Mouse (Mus musculus): Measurements from ENCODE around the gene Cdc40. TPM values are rescaled to one million over a fixed set of nuclear protein-coding genes. Genes with fewer than 3 reads are reported as not detected.

Cdc40 gene
- polyA plus RNA-seq, 1 experiment from 2014 or later = 13.0 TPM

- H3K27ac ChIP-seq = no peak overlapping the region
- H3K27me3 ChIP-seq = peaks cover 16% of the 10 kb centered on the region
- ATAC-seq (ENCODE audit: low read depth) (no peak), DNase-seq (no peak)
- 57% methylated on average over 4 of the region's 4 CpGs for WGBS (ENCODE audit: insufficient replicate concordance)
- no peaks in the 10 kb centered on the region for H3K9me3 ChIP-seq (replicated peaks)
- H3K4me1 ChIP-seq (replicated peaks) = peaks cover 5% of the 10 kb centered on the region
- no peak overlapping the region for H3K4me2 ChIP-seq
- H3K36me3 ChIP-seq = no peaks in the 10 kb centered on the region
- H3K9ac ChIP-seq = no peak overlapping the region
- no peak overlapping the region for H3K4me3 ChIP-seq (replicated peaks)
Measured at GRCm38 (mm10) chr10:40889146-40889545, 6.0 kb upstream of the Cdc40 start.

DNA sequence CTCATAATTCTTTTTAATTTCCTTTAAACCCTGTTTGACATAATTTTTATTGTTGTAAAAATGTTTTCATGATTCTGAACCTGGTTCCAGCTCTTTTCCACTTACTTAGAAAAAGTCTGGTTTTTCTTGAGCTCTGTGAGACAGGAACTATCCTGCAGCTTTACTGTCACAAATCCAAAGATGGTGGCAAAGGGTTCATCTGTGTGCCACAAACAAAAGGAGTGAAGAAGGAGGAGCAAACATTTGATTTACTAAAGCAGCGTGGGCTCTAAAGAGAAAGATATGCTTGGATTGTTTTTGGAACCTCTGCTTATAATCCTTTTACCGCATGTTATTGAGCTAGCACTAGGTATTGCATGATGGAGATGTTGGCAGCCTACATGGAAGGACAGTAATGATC is 4.2 kb upstream of the Cdc40 start:
- H3K36me3 ChIP-seq = no peaks in the 10 kb centered on the region
- H3K27ac ChIP-seq = no peak overlapping the region
- peaks cover 24% of the 10 kb centered on the region for H3K27me3 ChIP-seq
- no peak overlapping the region for H3K9ac ChIP-seq
- H3K4me2 ChIP-seq = no peak overlapping the region
- no peaks in the 10 kb centered on the region for H3K9me3 ChIP-seq (replicated peaks)
- H3K4me1 ChIP-seq (replicated peaks) = peaks cover 14% of the 10 kb centered on the region
- ATAC-seq (ENCODE audit: low read depth) (no peak), DNase-seq (no peak)
- H3K4me3 ChIP-seq (replicated peaks) = no peak overlapping the region
- 74% methylated on average over 2 of the region's 2 CpGs for WGBS (ENCODE audit: insufficient replicate concordance)

- ATAC-seq (ENCODE audit: low read depth) (no peak), DNase-seq (no peak)
- H3K27me3 ChIP-seq = peaks cover 24% of the 10 kb centered on the region
- H3K36me3 ChIP-seq = no peaks in the 10 kb centered on the region
- no peak overlapping the region for H3K4me3 ChIP-seq (replicated peaks)
- H3K27ac ChIP-seq = no peak overlapping the region
- no peak overlapping the region for H3K4me2 ChIP-seq
- no peaks in the 10 kb centered on the region for H3K9me3 ChIP-seq (replicated peaks)
- peaks cover 28% of the 10 kb centered on the region for H3K4me1 ChIP-seq (replicated peaks)
- 69% methylated on average over 7 of the region's 7 CpGs for WGBS (ENCODE audit: insufficient replicate concordance)
- no peak overlapping the region for H3K9ac ChIP-seq
Measured at GRCm38 (mm10) chr10:40885432-40885831, 2.3 kb upstream of the Cdc40 start.

- ATAC-seq (ENCODE audit: low read depth) = no peak
- no peak overlapping the region for H3K27ac ChIP-seq
- peak; percentile 22 for DNase-seq
Measured at GRCm38 (mm10) chr10:40884279-40884806, 1.2 kb upstream of the Cdc40 start.

DNA sequence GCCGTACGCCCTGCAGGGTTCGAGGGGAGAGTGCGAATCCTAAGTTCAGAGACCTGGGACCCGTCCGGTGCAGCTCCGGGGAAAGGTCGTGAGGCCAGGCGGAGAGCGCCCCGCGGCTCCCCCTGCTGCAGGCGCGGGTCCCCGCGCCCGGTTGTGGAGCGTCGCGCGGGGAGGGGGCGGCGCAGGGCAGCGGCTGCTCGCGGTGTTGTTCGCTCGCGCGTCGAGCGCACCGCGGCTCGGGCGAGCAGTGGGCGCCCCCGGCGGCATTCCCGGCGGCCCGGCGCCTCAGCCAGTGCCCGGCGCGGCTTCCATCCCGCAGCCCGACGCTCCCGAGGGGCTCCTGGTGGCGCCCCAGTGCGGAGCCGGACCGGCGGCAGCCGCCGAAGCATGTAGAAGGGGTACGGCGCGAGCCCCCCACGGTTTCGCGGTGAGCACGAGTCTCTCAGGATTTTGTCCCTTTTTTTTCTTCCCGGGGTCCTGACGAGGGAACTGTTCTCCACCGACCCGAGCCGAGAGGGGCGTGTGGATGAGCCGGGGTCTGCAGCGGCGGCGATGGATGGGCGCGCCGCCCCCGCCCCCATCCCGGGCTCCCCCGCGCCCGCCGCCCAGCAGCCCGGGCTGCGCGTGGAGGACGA is 650 bp upstream of the Cdc40 start:
- WGBS (ENCODE audit: insufficient replicate concordance) = under 1% methylated on average over 77 of the region's 87 CpGs
- ATAC-seq (ENCODE audit: low read depth) (peak; percentile 47), DNase-seq (no peak)
- Histone ChIP-seq H3K27me3 (peaks cover 24% of the 10 kb centered on the region), H3K4me2 (peak overlapping the region; percentile 98), H3K9me3 (replicated peaks) (no peaks in the 10 kb centered on the region), H3K4me1 (replicated peaks) (peaks cover 28% of the 10 kb centered on the region), H3K27ac (no peak overlapping the region), H3K9ac (peak overlapping the region; percentile 67), H3K4me3 (replicated peaks) (peak overlapping the region; percentile 84), H3K36me3 (peaks cover 3% of the 10 kb centered on the region; the same call in 1 of the 2 replicates)

More at GRCm38 (mm10) chr10:40884279-40884806, 1.2 kb upstream of the Cdc40 start:
- Histone ChIP-seq H3K4me1 (replicated peaks) (peaks cover 28% of the 10 kb centered on the region), H3K4me3 (replicated peaks) (peak overlapping the region; percentile 84), H3K9ac (peak overlapping the region; percentile 67), H3K27me3 (peaks cover 24% of the 10 kb centered on the region), H3K9me3 (replicated peaks) (no peaks in the 10 kb centered on the region), H3K36me3 (peaks cover 3% of the 10 kb centered on the region; the same call in 1 of the 2 replicates), H3K4me2 (peak overlapping the region; percentile 98)
- under 1% methylated on average over 40 of the region's 40 CpGs for WGBS (ENCODE audit: insufficient replicate concordance)

- Histone ChIP-seq H3K9ac (peak overlapping the region; percentile 89), H3K4me2 (peak overlapping the region; percentile 98), H3K4me1 (replicated peaks) (peaks cover 28% of the 10 kb centered on the region), H3K27me3 (peaks cover 21% of the 10 kb centered on the region), H3K36me3 (peaks cover 3% of the 10 kb centered on the region; the same call in 1 of the 2 replicates), H3K4me3 (replicated peaks) (peak overlapping the region; percentile 84), H3K9me3 (replicated peaks) (no peaks in the 10 kb centered on the region), H3K27ac (peak overlapping the region; percentile 81)
- no peak for DNase-seq
- no peak for ATAC-seq (ENCODE audit: low read depth)
- 9% methylated on average over 9 of the region's 9 CpGs for WGBS (ENCODE audit: insufficient replicate concordance)
Measured at GRCm38 (mm10) chr10:40882333-40882732, 778 bp downstream of the Cdc40 start.

DNA sequence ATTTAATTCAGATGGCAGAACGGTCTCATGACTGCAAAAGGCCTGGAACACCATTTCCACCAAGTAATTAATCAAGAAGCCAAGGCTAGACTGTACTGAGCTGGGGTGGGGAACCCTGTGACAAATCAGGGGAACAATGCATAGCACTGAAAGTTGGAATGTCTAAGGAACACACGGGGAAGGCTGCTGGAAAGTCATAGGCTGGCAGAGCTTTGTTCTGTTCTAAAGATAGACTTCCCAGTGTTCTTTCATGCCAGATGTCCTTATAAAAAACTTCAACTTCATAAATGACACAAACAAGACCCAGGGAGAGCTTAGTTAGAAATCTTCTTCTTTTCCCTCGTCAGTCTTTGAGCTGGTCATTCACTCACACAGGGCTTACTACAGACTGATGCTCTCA is 1.9 kb downstream of the Cdc40 start:
- 74% methylated on average over 3 of the region's 3 CpGs for WGBS (ENCODE audit: insufficient replicate concordance)
- H3K4me1 ChIP-seq (replicated peaks) = peaks cover 28% of the 10 kb centered on the region
- H3K4me3 ChIP-seq (replicated peaks) = peak overlapping the region; percentile 84
- peaks cover 3% of the 10 kb centered on the region; the same call in 1 of the 2 replicates for H3K36me3 ChIP-seq
- H3K27me3 ChIP-seq = peaks cover 21% of the 10 kb centered on the region
- H3K4me2 ChIP-seq = peak overlapping the region; percentile 98; the same call in 1 of the 2 replicates
- DNase-seq (no peak), ATAC-seq (ENCODE audit: low read depth) (no peak)
- no peak overlapping the region for H3K9ac ChIP-seq
- no peaks in the 10 kb centered on the region for H3K9me3 ChIP-seq (replicated peaks)
- H3K27ac ChIP-seq = no peak overlapping the region

GRCm38 (mm10) chr10:40879969-40880368 is 3.1 kb downstream of the Cdc40 start:
- ATAC-seq (ENCODE audit: low read depth) = no peak
- Histone ChIP-seq H3K36me3 (peaks cover 3% of the 10 kb centered on the region; the same call in 1 of the 2 replicates), H3K9ac (no peak overlapping the region), H3K27me3 (peaks cover 15% of the 10 kb centered on the region), H3K9me3 (replicated peaks) (no peaks in the 10 kb centered on the region), H3K27ac (no peak overlapping the region), H3K4me2 (no peak overlapping the region), H3K4me3 (replicated peaks) (no peak overlapping the region), H3K4me1 (replicated peaks) (peaks cover 28% of the 10 kb centered on the region)
- DNase-seq = no peak
- WGBS (ENCODE audit: insufficient replicate concordance) = 81% methylated on average over 9 of the region's 9 CpGs

- 66% methylated on average over 3 of the region's 3 CpGs for WGBS (ENCODE audit: insufficient replicate concordance)
- H3K9ac ChIP-seq = no peak overlapping the region
- peaks cover 3% of the 10 kb centered on the region; the same call in 1 of the 2 replicates for H3K36me3 ChIP-seq
- no peaks in the 10 kb centered on the region for H3K27me3 ChIP-seq
- no peak overlapping the region for H3K27ac ChIP-seq
- peaks cover 14% of the 10 kb centered on the region for H3K4me1 ChIP-seq (replicated peaks)
- ATAC-seq (ENCODE audit: low read depth) (no peak), DNase-seq (no peak)
- H3K4me2 ChIP-seq = no peak overlapping the region
- H3K9me3 ChIP-seq (replicated peaks) = no peaks in the 10 kb centered on the region
- H3K4me3 ChIP-seq (replicated peaks) = no peak overlapping the region
Measured at GRCm38 (mm10) chr10:40878246-40878645, 4.9 kb downstream of the Cdc40 start.

DNA sequence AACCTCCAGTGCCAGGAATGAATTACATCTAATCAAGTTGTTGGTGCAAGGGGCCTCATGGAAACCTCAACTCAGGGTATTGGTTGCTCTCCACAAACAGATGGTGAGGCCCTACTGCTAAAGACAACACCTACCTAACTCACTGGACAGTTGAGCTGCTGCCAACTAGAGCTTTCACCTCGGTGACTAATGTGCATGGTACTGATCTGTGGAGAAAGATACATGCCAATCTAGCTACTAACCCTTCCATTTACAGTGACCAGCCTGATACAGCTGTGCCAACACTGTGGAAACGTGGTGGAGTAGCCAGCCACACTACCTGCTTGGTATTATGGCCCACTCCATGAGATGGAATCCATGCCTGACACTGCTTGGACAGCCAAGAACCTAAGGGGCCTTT is 11.1 kb downstream of the Cdc40 start:
- DNase-seq = no peak
- Histone ChIP-seq H3K36me3 (peaks cover 7% of the 10 kb centered on the region), H3K27me3 (no peaks in the 10 kb centered on the region), H3K4me2 (no peak overlapping the region), H3K4me3 (replicated peaks) (no peak overlapping the region), H3K4me1 (replicated peaks) (peaks cover 5% of the 10 kb centered on the region), H3K9ac (no peak overlapping the region), H3K9me3 (replicated peaks) (no peaks in the 10 kb centered on the region), H3K27ac (no peak overlapping the region)
- no peak for ATAC-seq (ENCODE audit: low read depth)
- 52% methylated on average over 2 of the region's 2 CpGs for whole genome bisulfite sequencing (ENCODE audit: insufficient replicate concordance)

DNA sequence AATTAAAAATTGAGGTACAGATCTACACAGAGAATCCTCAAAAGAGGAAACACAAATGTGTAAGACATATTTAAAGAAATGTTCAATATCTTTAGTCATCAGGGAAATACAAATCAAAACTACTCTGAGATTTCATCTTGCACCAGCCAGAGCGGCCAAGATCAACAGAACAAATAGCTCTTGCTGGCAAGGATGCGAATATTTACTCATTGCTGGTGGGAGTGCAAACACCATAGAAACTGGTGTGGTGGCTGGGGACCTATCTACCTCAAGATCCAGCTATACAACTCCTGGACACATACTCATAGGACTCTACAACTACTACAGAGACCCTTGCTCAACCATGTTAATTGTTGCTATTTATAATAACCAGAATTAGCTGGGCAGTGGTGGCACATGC is 11.8 kb downstream of the Cdc40 start:
- H3K4me2 ChIP-seq = no peak overlapping the region
- H3K36me3 ChIP-seq = peaks cover 10% of the 10 kb centered on the region
- H3K4me1 ChIP-seq (replicated peaks) = peaks cover 5% of the 10 kb centered on the region
- no peaks in the 10 kb centered on the region for H3K27me3 ChIP-seq
- no peak overlapping the region for H3K27ac ChIP-seq
- H3K4me3 ChIP-seq (replicated peaks) = no peak overlapping the region
- no peaks in the 10 kb centered on the region for H3K9me3 ChIP-seq (replicated peaks)
- no peak for ATAC-seq (ENCODE audit: low read depth)
- 86% methylated on average over 2 of the region's 2 CpGs for WGBS (ENCODE audit: insufficient replicate concordance)
- DNase-seq = no peak
- H3K9ac ChIP-seq = no peak overlapping the region

DNA sequence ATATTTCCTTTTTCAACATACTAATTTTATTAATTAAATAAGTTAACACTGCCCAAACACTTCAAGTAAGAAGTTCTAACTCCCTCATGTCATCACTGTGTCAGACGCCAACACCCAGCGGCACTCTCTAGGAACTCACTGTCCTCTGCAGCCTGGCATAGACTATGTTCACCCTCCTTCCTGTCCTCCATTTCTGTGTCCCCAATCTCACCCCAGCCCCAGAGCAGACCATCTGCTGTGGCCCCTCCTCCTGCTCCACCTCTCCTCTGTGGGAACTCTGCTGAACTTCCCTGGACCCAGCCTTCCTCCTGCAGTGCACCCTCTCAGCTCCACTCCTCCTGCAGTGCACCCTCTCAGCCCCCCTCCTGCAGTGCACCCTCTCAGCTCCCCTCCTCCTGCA is 15.0 kb downstream of the Cdc40 start:
- Histone ChIP-seq H3K27ac (no peak overlapping the region), H3K4me3 (replicated peaks) (no peak overlapping the region), H3K9me3 (replicated peaks) (0 out of 2 replicates have a peak, but pooled peaks cover 5% of the 10 kb centered on the region), H3K9ac (no peak overlapping the region), H3K4me1 (replicated peaks) (peaks cover 5% of the 10 kb centered on the region), H3K36me3 (peaks cover 33% of the 10 kb centered on the region), H3K4me2 (no peak overlapping the region), H3K27me3 (no peaks in the 10 kb centered on the region)
- 87% methylated on average over 2 of the region's 2 CpGs for WGBS (ENCODE audit: insufficient replicate concordance)
- ATAC-seq (ENCODE audit: low read depth) = no peak
- no peak for DNase-seq
